In genomic region chr5:88679341-88679740, GRCm38 (mm10) we compare ENCODE assay signal across 21 mouse cellular contexts. TPM values are rescaled to one million over a fixed set of nuclear protein-coding genes. Genes with fewer than 3 reads are reported as not detected.
DNase-seq lines count a peak whose midpoint lies in the region; ATAC-seq and TF ChIP-seq lines count a peak whose summit lies in the region.
"Had no signal": no experiment of that assay in that cellular context is flagged by ENCODE, and none has a peak within 500 bp of the region (broad histone marks: within the 10 kb centered on the region; RNA-seq: fewer than 3 reads in every experiment).

No protein-coding gene starts in this region.

- H3K36me3 ChIP-seq in heart, embryonic 11.5 days (ENCODE audit: control insufficient read depth, insufficient read depth, low read length) = no peaks in the 10 kb centered on the region
- H3K36me3 ChIP-seq in lung, postnatal 0 days (ENCODE audit: insufficient read depth, low read length) = no peaks in the 10 kb centered on the region
- no peaks in the 10 kb centered on the region for H3K36me3 ChIP-seq in liver, embryonic 15.5 days (replicated peaks)
- H3K36me3 ChIP-seq: hindbrain, embryonic 15.5 days; limb, embryonic 15.5 days; midbrain, embryonic 10.5 days; neural tube, embryonic 13.5 days had no signal

- ATAC-seq in heart, embryonic 11.5 days (replicated peaks; ENCODE audit: insufficient number of reproducible peaks, low FRiP score, low TSS enrichment) = no peak
- ATAC-seq in lung, postnatal 0 days = no peak
- no peak for ATAC-seq in liver, embryonic 15.5 days (ENCODE audit: insufficient read depth)
- ATAC-seq: forebrain, embryonic 13.5 days; midbrain, embryonic 16.5 days had no signal

- WGBS in heart, embryonic 11.5 days (ENCODE audit: insufficient replicate concordance) = 28% methylated on average over 6 of the region's 6 CpGs
- 43% methylated on average over 6 of the region's 6 CpGs for WGBS in lung, postnatal 0 days
- 32% methylated on average over 6 of the region's 6 CpGs for WGBS in liver, embryonic 15.5 days (ENCODE audit: insufficient replicate concordance)

- H3K9ac ChIP-seq in heart, embryonic 11.5 days (ENCODE audit: low read depth, low read length) = no peak overlapping the region
- no peak overlapping the region for H3K9ac ChIP-seq in lung, postnatal 0 days (replicated peaks; ENCODE audit: low read depth)
- no peak overlapping the region for H3K9ac ChIP-seq in liver, embryonic 15.5 days
- H3K9ac ChIP-seq: forebrain, embryonic 13.5 days; hindbrain, embryonic 15.5 days; limb, embryonic 15.5 days; neural tube, embryonic 13.5 days had no signal

- no peak overlapping the region; the same call in 1 of the 2 replicates for H3K4me2 ChIP-seq in heart, embryonic 11.5 days
- peak overlapping the region; percentile 22; the same call in 1 of the 2 replicates for H3K4me2 ChIP-seq in lung, postnatal 0 days (replicated peaks; ENCODE audit: low read depth, low read length)
- peak overlapping the region; percentile 29 for H3K4me2 ChIP-seq in liver, embryonic 15.5 days
- H3K4me2 ChIP-seq: forebrain, embryonic 13.5 days; hindbrain, embryonic 15.5 days; limb, embryonic 15.5 days; neural tube, embryonic 13.5 days had no signal

- no peaks in the 10 kb centered on the region for H3K27me3 ChIP-seq in heart, embryonic 11.5 days (ENCODE audit: control insufficient read depth, insufficient read depth, low read length)
- H3K27me3 ChIP-seq in lung, postnatal 0 days (replicated peaks; ENCODE audit: insufficient read depth, low read length) = no peaks in the 10 kb centered on the region
- H3K27me3 ChIP-seq in liver, embryonic 15.5 days = peaks cover 16% of the 10 kb centered on the region
- H3K27me3 ChIP-seq: forebrain, embryonic 13.5 days; hindbrain, embryonic 15.5 days; limb, embryonic 15.5 days; neural tube, embryonic 13.5 days had no signal

- H3K27ac ChIP-seq in heart, embryonic 11.5 days (ENCODE audit: low read depth, low read length) = no peak overlapping the region
- H3K27ac ChIP-seq in lung, postnatal 0 days (ENCODE audit: low read length) = no peak overlapping the region
- no peak overlapping the region for H3K27ac ChIP-seq in liver, embryonic 15.5 days (replicated peaks)
- H3K27ac ChIP-seq: forebrain, embryonic 13.5 days; hindbrain, embryonic 15.5 days; limb, embryonic 15.5 days; midbrain, embryonic 10.5 days; neural tube, embryonic 13.5 days had no signal

- 0 out of 2 replicates have a peak, but pooled peaks cover 2% of the 10 kb centered on the region for H3K4me1 ChIP-seq in heart, embryonic 11.5 days (ENCODE audit: control insufficient read depth, insufficient read depth, low read length)
- H3K4me1 ChIP-seq in lung, postnatal 0 days (ENCODE audit: insufficient read depth, low read depth, low read length) = no peaks in the 10 kb centered on the region
- H3K4me1 ChIP-seq in liver, embryonic 15.5 days (replicated peaks) = peaks cover 41% of the 10 kb centered on the region

- peak; percentile 37 for DNase-seq in heart, adult 11 months
- no peak for DNase-seq in lung, postnatal 0 days (ENCODE audit: low spot score)
- DNase-seq in lung, postnatal 4 days = no peak
- no peak for DNase-seq in spleen, adult 18-20 months
- DNase-seq in Muller cell, postnatal 12 days (ENCODE audit: inconsistent ontology term) = no peak
- no peak for DNase-seq in spleen, postnatal 36 days (ENCODE audit: low spot score in 2 of 2)
- DNase-seq: adrenal gland, postnatal 25 days; cerebellum, adult 9-10 months; layer of hippocampus, adult 9-11 months; left cerebral cortex, postnatal 4 days; thymus, adult 2 months; thymus, postnatal 4 days had no signal

- no peak for TF ChIP-seq CTCF in lung, postnatal 0 days (IDR thresholded peaks at IDR 0.05)

- no peak overlapping the region for H3K4me3 ChIP-seq in heart, embryonic 11.5 days (ENCODE audit: low read depth, low read length)
- H3K4me3 ChIP-seq in lung, postnatal 0 days (ENCODE audit: low read depth, low read length) = no peak overlapping the region
- no peak overlapping the region for H3K4me3 ChIP-seq in liver, embryonic 15.5 days (replicated peaks)
- H3K4me3 ChIP-seq: forebrain, embryonic 13.5 days; hindbrain, embryonic 15.5 days; limb, embryonic 15.5 days; midbrain, embryonic 10.5 days; myocyte; neural tube, embryonic 13.5 days had no signal

- H3K9me3 ChIP-seq in heart, embryonic 11.5 days (replicated peaks; ENCODE audit: control insufficient read depth, low read length) = no peaks in the 10 kb centered on the region
- no peaks in the 10 kb centered on the region for H3K9me3 ChIP-seq in lung, postnatal 0 days (ENCODE audit: low read length)
- no peaks in the 10 kb centered on the region for H3K9me3 ChIP-seq in liver, embryonic 15.5 days (replicated peaks)
- H3K9me3 ChIP-seq: forebrain, embryonic 13.5 days; hindbrain, embryonic 15.5 days; limb, embryonic 15.5 days; midbrain, embryonic 10.5 days; neural tube, embryonic 13.5 days had no signal

- no peak for TF ChIP-seq EP300 in lung, postnatal 0 days (IDR thresholded peaks at IDR 0.05)

RNA-seq across cellular contexts. Expression of gene Grsf1, which starts 3.4 kb away (rescaled TPM):
- 72.7 and 77.2 TPM in 2 replicates for polyA plus RNA-seq in heart, embryonic 11.5 days (2014; fragmentation: Nextera tagmentation; extraction: Ambion mirVana)
- polyA plus RNA-seq in lung, postnatal 0 days (2015; fragmentation: Nextera tagmentation; extraction: Ambion mirVana) = 45.4 and 46.0 TPM in 2 replicates
- polyA plus RNA-seq in liver, embryonic 15.5 days (2015; fragmentation: Nextera tagmentation; extraction: Ambion mirVana) = 25.6 and 26.7 TPM in 2 replicates

RNA-seq across cellular contexts. Expression of gene Mob1b, which starts 41.3 kb away (rescaled TPM):
- 32.4 and 39.8 TPM in 2 replicates for polyA plus RNA-seq in heart, embryonic 11.5 days (2014; fragmentation: Nextera tagmentation; extraction: Ambion mirVana)
- 9.7 and 10.8 TPM in 2 replicates for polyA plus RNA-seq in lung, postnatal 0 days (2015; fragmentation: Nextera tagmentation; extraction: Ambion mirVana)
- polyA plus RNA-seq in liver, embryonic 15.5 days (2015; fragmentation: Nextera tagmentation; extraction: Ambion mirVana) = 9.1 and 9.4 TPM in 2 replicates
